Mouse (Mus musculus) retina, postnatal 7 days (tissue): ENCODE measurements around the gene Snx13.

Experiments
- DNase-seq: peaks from one replicate; pipeline ENCODE4 v3.0.0-alpha.2; 2012; ENCODE audit warnings: low read depth, low spot score

Gene Snx13

DNA sequence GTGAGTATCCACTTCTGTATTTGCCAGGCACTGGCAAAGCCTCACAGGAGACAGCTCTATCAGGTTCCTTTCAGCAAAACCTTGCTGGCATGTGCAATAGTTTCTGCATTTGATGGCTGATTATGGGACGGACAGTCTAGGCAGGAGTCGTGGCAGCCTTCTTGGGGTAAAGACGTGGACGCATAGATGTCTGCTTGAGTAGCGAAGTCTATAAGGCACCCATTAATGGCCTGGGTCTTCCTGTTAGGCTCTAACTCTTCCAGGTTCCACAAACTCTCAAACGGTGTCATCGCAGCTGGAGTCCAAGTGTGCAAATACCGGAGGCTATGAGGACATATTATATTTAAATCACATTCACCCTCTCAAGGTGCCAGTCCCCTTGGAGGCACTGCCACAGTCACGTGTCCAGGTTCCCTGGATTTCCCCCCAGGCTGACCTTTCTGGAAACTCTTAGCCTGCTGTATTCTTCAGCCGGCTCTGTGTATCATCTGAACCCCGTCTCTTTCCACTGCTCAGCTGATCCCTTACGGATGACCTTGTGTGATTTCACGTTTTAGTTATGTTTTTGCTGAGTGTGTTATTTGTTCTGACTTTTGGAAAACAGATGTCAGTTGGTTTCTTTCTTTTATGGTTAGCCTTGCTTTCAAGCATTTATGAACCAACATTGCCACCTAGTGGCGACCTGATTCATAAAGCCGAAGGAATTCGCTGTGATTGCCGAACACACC lies 144.9 kb downstream of the Snx13 start:
- DNase-seq, result peak; percentile 65

DNA sequence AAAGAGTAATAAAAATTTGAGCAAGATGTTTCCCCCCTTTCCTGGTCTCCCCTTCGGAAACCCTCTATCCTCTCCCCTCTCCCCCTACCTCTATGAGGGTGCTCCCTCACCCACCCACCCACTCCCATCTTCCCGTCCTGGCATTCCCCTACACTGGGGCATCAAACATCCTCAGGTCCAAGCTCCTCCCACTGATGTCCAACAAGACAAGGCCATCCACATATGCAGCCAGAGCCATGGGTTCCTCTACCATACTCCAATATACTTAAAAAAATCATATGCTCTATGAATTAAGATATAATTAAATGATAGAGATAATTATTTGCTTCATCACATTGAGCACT lies 145.4 kb downstream of the Snx13 start:
- no peak for DNase-seq
